Mouse (Mus musculus) lung, adult 2 months (tissue): ENCODE measurements around the gene Grm5.

Experiments
- CTCF ChIP-seq: fragments of 200-500 bp; IDR thresholded peaks from 2 replicates; pipeline ENCODE4 v1.5.1; 2011; ENCODE audit warnings: mild to moderate bottlenecking, low read length, control low read depth; ENCODE audit not compliant: insufficient read depth
- POLR2A ChIP-seq: fragments of 200-500 bp; IDR thresholded peaks from 2 replicates; pipeline ENCODE4 v1.6.1; 2011; ENCODE audit warnings: low read depth, mild to moderate bottlenecking, control low read depth, low read length, borderline replicate concordance; ENCODE audit errors: extremely low read depth

- TF ChIP-seq POLR2A (no peak), CTCF (no peak)
These were observed 443.6 kb downstream of the Grm5 start for GRCm38 (mm10) chr7:88027411-88028132.
